Mouse (Mus musculus): ENCODE results near the gene Muc13. TPM values are rescaled to one million over a fixed set of nuclear protein-coding genes. Genes with fewer than 3 reads are reported as not detected.

Muc13 gene
- polyA plus RNA-seq, 1 experiment from 2014 or later = 0.11 TPM

DNA sequence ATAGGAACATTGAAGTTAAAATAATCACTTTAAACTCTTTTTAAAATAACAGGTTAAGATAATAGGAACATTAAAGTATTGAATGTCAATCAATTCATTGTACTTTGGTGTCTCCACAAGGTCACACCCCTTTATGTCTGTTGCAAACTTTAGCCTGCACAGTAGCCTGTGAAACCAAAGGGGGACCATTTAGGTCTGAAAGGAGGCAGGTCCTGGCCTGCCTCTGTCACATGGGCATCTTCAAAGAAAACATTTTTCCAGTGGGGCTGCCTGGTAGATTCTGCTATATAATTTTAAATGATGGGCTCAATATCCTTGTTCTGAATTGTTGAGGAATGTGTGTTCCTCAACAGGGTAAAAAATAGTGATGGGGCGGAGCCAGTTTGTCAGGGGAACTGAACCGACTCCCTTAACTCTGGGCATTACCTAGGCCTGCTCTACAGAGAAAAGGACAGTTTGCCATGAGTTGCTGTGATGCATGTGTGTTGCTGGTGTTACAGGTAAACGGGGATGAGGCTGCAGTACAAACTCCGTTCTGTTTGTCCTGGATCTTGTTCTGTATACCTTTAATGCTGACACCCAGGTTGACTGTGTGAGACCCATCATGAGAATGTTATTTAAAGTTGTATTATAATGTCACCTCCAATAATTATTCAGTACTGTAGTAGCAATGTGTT is 22.9 kb upstream of the Muc13 start:
- Histone ChIP-seq H3K4me2 (no peak overlapping the region), H3K4me1 (replicated peaks) (peaks cover 7% of the 10 kb centered on the region; the same call in 1 of the 2 replicates), H3K27me3 (no peaks in the 10 kb centered on the region), H3K9ac (replicated peaks) (no peak overlapping the region), H3K9me3 (no peaks in the 10 kb centered on the region), H3K27ac (no peak overlapping the region), H3K36me3 (peaks cover 5% of the 10 kb centered on the region; the same call in 1 of the 2 replicates), H3K4me3 (replicated peaks) (no peak overlapping the region)
- no peak for ATAC-seq (ENCODE audit: insufficient number of reproducible peaks, insufficient read depth, low FRiP score, low TSS enrichment, low read depth)
- WGBS = 85% methylated on average over 4 of the region's 4 CpGs

DNA sequence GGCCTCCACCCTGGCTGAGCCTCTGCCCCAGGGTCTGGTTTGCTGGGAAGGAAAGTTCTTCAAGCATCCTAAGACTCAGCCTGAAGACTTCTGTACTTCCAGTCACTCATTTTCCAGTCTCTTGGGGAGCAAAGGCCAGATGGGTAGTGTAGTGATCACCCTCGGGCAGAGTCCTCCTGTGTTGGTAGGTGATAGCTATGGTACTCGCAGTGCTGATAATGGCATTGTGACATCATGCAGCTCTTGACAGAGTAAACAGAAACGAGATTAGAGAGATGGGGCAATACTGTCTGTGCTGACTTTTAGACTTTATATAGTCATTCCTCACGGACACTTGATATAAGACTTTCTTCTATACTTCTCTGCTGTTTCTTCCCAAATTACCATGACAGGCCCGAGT is 21.0 kb upstream of the Muc13 start:
- H3K27ac ChIP-seq = no peak overlapping the region
- peaks cover 7% of the 10 kb centered on the region; the same call in 1 of the 2 replicates for H3K4me1 ChIP-seq (replicated peaks)
- no peak for ATAC-seq (ENCODE audit: insufficient number of reproducible peaks, insufficient read depth, low FRiP score, low TSS enrichment, low read depth)
- H3K9me3 ChIP-seq = no peaks in the 10 kb centered on the region
- no peak overlapping the region for H3K9ac ChIP-seq (replicated peaks)
- 87% methylated on average over 5 of the region's 5 CpGs for WGBS
- H3K27me3 ChIP-seq = no peaks in the 10 kb centered on the region
- no peak overlapping the region for H3K4me3 ChIP-seq (replicated peaks)
- no peaks in the 10 kb centered on the region for H3K36me3 ChIP-seq
- H3K4me2 ChIP-seq = no peak overlapping the region

DNA sequence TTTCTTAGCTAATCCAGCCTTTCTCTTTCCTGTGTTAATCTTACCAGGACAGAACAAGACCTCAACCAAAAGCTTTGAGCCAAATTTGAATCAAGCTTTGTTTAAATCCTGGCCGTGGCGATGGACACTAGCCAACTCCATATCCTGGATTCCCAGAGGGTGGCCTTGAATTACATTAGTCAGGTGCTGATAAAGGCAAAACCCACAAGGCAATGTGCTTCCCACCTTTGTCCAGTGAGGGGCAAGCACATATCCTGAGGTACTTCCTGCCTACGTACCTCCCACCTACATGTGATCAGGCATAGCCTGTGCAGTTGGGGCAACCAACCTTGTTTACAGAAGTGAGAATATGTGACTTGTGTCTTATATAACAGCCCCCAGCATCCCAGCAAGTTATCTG is 18.9 kb upstream of the Muc13 start:
- Histone ChIP-seq H3K4me1 (replicated peaks) (0 out of 2 replicates have a peak, but pooled peaks cover under 1% of the 10 kb centered on the region), H3K27me3 (no peaks in the 10 kb centered on the region), H3K9me3 (no peaks in the 10 kb centered on the region), H3K4me3 (replicated peaks) (no peak overlapping the region), H3K27ac (no peak overlapping the region), H3K36me3 (no peaks in the 10 kb centered on the region), H3K9ac (replicated peaks) (no peak overlapping the region), H3K4me2 (no peak overlapping the region)
- ATAC-seq (ENCODE audit: insufficient number of reproducible peaks, insufficient read depth, low FRiP score, low TSS enrichment, low read depth) = no peak
- WGBS = 84% methylated on average over 3 of the region's 3 CpGs

DNA sequence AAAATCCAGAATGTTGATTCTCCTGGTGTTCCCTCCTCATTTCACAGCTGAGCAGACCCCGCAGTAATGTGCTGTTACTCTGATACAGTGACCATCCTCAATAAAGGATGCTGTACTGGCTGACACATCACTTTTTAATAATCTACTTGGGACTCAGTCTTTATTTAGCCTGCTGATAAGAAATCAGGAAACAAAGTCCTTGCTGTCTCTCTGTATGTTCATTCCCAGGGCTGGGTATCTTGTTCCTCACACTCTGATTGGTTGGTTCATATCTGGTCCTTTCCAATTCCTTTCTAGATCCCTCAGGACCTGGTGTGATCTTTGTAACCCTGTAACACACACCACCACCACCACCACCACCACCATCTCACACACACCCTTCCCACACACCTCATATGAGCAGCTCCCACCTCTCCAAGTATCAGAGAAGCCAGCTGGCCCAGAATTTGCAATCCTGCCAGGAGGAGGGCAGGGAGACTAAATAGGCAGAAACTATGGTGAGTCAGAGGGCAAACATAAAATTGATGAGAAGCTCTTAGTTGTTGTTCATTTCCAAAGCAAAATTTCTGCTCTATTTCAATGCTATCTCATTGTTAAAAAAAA is 18.0 kb upstream of the Muc13 start:
- Histone ChIP-seq H3K4me1 (replicated peaks) (no peaks in the 10 kb centered on the region), H3K4me3 (replicated peaks) (no peak overlapping the region), H3K27me3 (no peaks in the 10 kb centered on the region), H3K36me3 (no peaks in the 10 kb centered on the region), H3K27ac (no peak overlapping the region), H3K4me2 (no peak overlapping the region), H3K9ac (replicated peaks) (no peak overlapping the region), H3K9me3 (no peaks in the 10 kb centered on the region)
- 85% methylated on average over 1 of the region's 1 CpGs for WGBS
- no peak for ATAC-seq (ENCODE audit: insufficient number of reproducible peaks, insufficient read depth, low FRiP score, low TSS enrichment, low read depth)

GRCm38 (mm10) chr16:33776766-33777529 is 16.9 kb upstream of the Muc13 start:
- H3K4me1 ChIP-seq (replicated peaks) = peaks cover 4% of the 10 kb centered on the region; the same call in 1 of the 2 replicates
- no peak overlapping the region for H3K4me2 ChIP-seq
- H3K9me3 ChIP-seq = no peaks in the 10 kb centered on the region
- no peak overlapping the region for H3K27ac ChIP-seq
- H3K9ac ChIP-seq (replicated peaks) = no peak overlapping the region
- ATAC-seq (ENCODE audit: insufficient number of reproducible peaks, insufficient read depth, low FRiP score, low TSS enrichment, low read depth) = no peak
- H3K27me3 ChIP-seq = no peaks in the 10 kb centered on the region
- 75% methylated on average over 7 of the region's 7 CpGs for WGBS
- no peak overlapping the region for H3K4me3 ChIP-seq (replicated peaks)
- H3K36me3 ChIP-seq = no peaks in the 10 kb centered on the region

DNA sequence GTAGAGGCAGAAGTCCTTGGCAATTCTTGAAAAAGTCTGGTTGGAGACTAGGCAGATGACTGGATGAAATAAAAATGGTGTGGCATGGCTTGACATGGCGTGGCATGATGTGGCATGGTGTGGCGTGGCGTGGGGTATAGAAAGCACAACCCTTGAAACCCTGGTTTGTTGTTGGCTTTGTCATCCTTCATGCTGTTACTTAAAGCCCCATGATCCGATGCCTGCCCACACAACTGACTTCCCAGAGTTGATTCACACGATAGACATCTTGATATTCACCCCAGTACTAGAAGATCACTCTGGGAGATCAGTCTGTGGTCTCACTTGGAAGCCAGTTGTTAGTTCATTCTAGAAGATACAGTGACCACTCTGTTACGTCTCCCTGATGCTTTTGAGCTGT is 16.2 kb upstream of the Muc13 start:
- no peaks in the 10 kb centered on the region for H3K9me3 ChIP-seq
- 91% methylated on average over 6 of the region's 6 CpGs for WGBS
- no peak overlapping the region for H3K27ac ChIP-seq
- no peak for ATAC-seq (ENCODE audit: insufficient number of reproducible peaks, insufficient read depth, low FRiP score, low TSS enrichment, low read depth)
- H3K36me3 ChIP-seq = no peaks in the 10 kb centered on the region
- H3K9ac ChIP-seq (replicated peaks) = no peak overlapping the region
- no peak overlapping the region for H3K4me2 ChIP-seq
- H3K27me3 ChIP-seq = no peaks in the 10 kb centered on the region
- H3K4me1 ChIP-seq (replicated peaks) = peaks cover 4% of the 10 kb centered on the region
- H3K4me3 ChIP-seq (replicated peaks) = no peak overlapping the region

- Histone ChIP-seq H3K9me3 (no peaks in the 10 kb centered on the region), H3K4me2 (no peak overlapping the region), H3K4me3 (replicated peaks) (no peak overlapping the region), H3K4me1 (replicated peaks) (peaks cover 4% of the 10 kb centered on the region), H3K27me3 (no peaks in the 10 kb centered on the region), H3K36me3 (no peaks in the 10 kb centered on the region), H3K27ac (no peak overlapping the region), H3K9ac (replicated peaks) (no peak overlapping the region)
- ATAC-seq (ENCODE audit: insufficient number of reproducible peaks, insufficient read depth, low FRiP score, low TSS enrichment, low read depth) = no peak
- 76% methylated on average over 5 of the region's 5 CpGs for WGBS
Measured at GRCm38 (mm10) chr16:33781789-33782728, 11.8 kb upstream of the Muc13 start.

- H3K9me3 ChIP-seq = no peaks in the 10 kb centered on the region
- H3K4me1 ChIP-seq (replicated peaks) = peaks cover 4% of the 10 kb centered on the region
- no peak overlapping the region for H3K27ac ChIP-seq
- ATAC-seq (ENCODE audit: insufficient number of reproducible peaks, insufficient read depth, low FRiP score, low TSS enrichment, low read depth) = no peak
- H3K4me2 ChIP-seq = no peak overlapping the region
- no peaks in the 10 kb centered on the region for H3K27me3 ChIP-seq
- no peaks in the 10 kb centered on the region for H3K36me3 ChIP-seq
- WGBS = 85% methylated on average over 1 of the region's 1 CpGs
- no peak overlapping the region for H3K4me3 ChIP-seq (replicated peaks)
- H3K9ac ChIP-seq (replicated peaks) = no peak overlapping the region
Measured at GRCm38 (mm10) chr16:33782729-33783091, 11.1 kb upstream of the Muc13 start.

- Histone ChIP-seq H3K4me1 (replicated peaks) (peaks cover 4% of the 10 kb centered on the region), H3K27me3 (no peaks in the 10 kb centered on the region), H3K9ac (replicated peaks) (no peak overlapping the region), H3K36me3 (no peaks in the 10 kb centered on the region), H3K4me2 (no peak overlapping the region), H3K4me3 (replicated peaks) (no peak overlapping the region), H3K9me3 (no peaks in the 10 kb centered on the region), H3K27ac (no peak overlapping the region)
- WGBS = 83% methylated on average over 1 of the region's 1 CpGs
- ATAC-seq (ENCODE audit: insufficient number of reproducible peaks, insufficient read depth, low FRiP score, low TSS enrichment, low read depth) = no peak
Measured at GRCm38 (mm10) chr16:33784547-33784946, 9.3 kb upstream of the Muc13 start.

DNA sequence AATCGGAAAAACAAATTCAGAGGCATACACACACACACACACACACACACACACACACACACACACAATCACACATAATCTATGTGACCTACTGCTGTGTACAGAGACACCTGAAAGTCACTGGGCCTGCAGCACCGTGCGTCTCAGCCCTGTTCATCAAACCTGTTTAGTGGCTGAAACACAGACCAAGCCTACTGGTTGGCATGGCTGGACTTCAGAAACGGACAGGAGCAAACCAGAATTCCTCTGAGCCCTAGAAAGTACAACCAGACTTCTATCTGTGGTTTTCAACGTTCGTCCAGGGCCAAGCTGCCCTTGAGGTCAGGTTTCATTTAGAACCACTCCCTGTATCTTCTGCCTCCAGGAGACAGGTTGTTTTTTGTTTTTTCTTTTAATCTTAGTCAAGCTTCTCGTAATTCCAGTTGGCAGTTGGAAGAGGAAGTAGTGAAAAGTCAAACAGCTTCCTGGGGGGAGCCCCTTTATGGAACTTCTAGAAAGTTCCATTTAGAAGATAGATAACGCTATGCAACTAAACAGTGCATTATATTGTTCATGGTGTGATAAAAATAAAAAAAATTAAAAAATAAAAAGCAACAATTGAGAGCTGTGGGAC is 8.6 kb upstream of the Muc13 start:
- Histone ChIP-seq H3K4me2 (no peak overlapping the region), H3K36me3 (no peaks in the 10 kb centered on the region), H3K9me3 (no peaks in the 10 kb centered on the region), H3K4me3 (replicated peaks) (no peak overlapping the region), H3K27me3 (no peaks in the 10 kb centered on the region), H3K9ac (replicated peaks) (no peak overlapping the region), H3K4me1 (replicated peaks) (peaks cover 4% of the 10 kb centered on the region), H3K27ac (no peak overlapping the region)
- WGBS = 70% methylated on average over 8 of the region's 8 CpGs
- no peak for ATAC-seq (ENCODE audit: insufficient number of reproducible peaks, insufficient read depth, low FRiP score, low TSS enrichment, low read depth)
